Mouse (Mus musculus) bone marrow macrophage, adult 2 months (primary cell): Measurements from ENCODE around the gene Natd1.

Experiments used
- CTCF ChIP-seq: IDR thresholded peaks from 2 replicates; pipeline ENCODE4 v1.5.1; 2012; ENCODE audit warnings: low read depth, mild to moderate bottlenecking, low read length, moderate library complexity
- POLR2A ChIP-seq: IDR thresholded peaks from 2 replicates; pipeline ENCODE4 v1.6.1; 2012; ENCODE audit warnings: mild to moderate bottlenecking, low read depth, low read length, borderline replicate concordance

- TF ChIP-seq POLR2A (no peak), CTCF (no peak)
These were observed 39.3 kb upstream of the Natd1 start for GRCm38 (mm10) chr11:60953803-60954202.
